Mouse (Mus musculus): ENCODE data around the gene Lrrc41.

Gene Lrrc41

GRCm38 (mm10) chr4:116074861-116075620 lies at the start of gene Lrrc41, which contains the start of gene Uqcrh:
Gene Lrrc41, plus strand, starts transcription at chr4:116075269.
Gene Uqcrh, minus strand, starts transcription at chr4:116075071.
- DNase-seq (ENCODE audit: low read depth), result peak; percentile 99

- no peak for DNase-seq (ENCODE audit: low read depth)
These were observed 42.2 kb upstream of the Lrrc41 start for GRCm38 (mm10) chr4:116032906-116033305.

GRCm38 (mm10) chr4:116033374-116033773 lies 41.7 kb upstream of the Lrrc41 start:
- no peak for DNase-seq (ENCODE audit: low read depth)

- DNase-seq (ENCODE audit: low read depth), result no peak
These were observed 34.6 kb upstream of the Lrrc41 start for GRCm38 (mm10) chr4:116040466-116040865.

GRCm38 (mm10) chr4:116042186-116042585 lies 32.9 kb upstream of the Lrrc41 start:
- DNase-seq (ENCODE audit: low read depth), result peak; percentile 57

GRCm38 (mm10) chr4:116046604-116047003 lies 28.5 kb upstream of the Lrrc41 start:
- DNase-seq (ENCODE audit: low read depth), result no peak

- DNase-seq (ENCODE audit: low read depth), result no peak
These were observed 27.4 kb upstream of the Lrrc41 start for GRCm38 (mm10) chr4:116047681-116048080.

- peak; percentile 68 for DNase-seq (ENCODE audit: low read depth)
These were observed 26.7 kb upstream of the Lrrc41 start for GRCm38 (mm10) chr4:116048130-116048920.

- no peak for DNase-seq (ENCODE audit: low read depth)
These were observed 25.9 kb upstream of the Lrrc41 start for GRCm38 (mm10) chr4:116049211-116049610.

- DNase-seq (ENCODE audit: low read depth), result peak; percentile 79
These were observed 22.4 kb upstream of the Lrrc41 start for GRCm38 (mm10) chr4:116052526-116053293.

- DNase-seq (ENCODE audit: low read depth), result peak; percentile 98
These were observed 21.6 kb upstream of the Lrrc41 start, which contains the start of gene Nsun4 for GRCm38 (mm10) chr4:116053399-116053961. Gene Nsun4, minus strand, starts transcription at chr4:116053876.

GRCm38 (mm10) chr4:116057559-116057958 lies 17.5 kb upstream of the Lrrc41 start:
- peak; percentile 20 for DNase-seq (ENCODE audit: low read depth)

- DNase-seq (ENCODE audit: low read depth), result no peak
These were observed 15.9 kb upstream of the Lrrc41 start for GRCm38 (mm10) chr4:116059012-116059726.

GRCm38 (mm10) chr4:116063855-116064254 lies 11.2 kb upstream of the Lrrc41 start:
- DNase-seq (ENCODE audit: low read depth), result peak; percentile 41

GRCm38 (mm10) chr4:116070116-116070515 lies 5.0 kb upstream of the Lrrc41 start:
- DNase-seq (ENCODE audit: low read depth), result peak; percentile 33

- DNase-seq (ENCODE audit: low read depth), result peak; percentile 74
These were observed 1.9 kb upstream of the Lrrc41 start for GRCm38 (mm10) chr4:116073146-116073545.

- DNase-seq (ENCODE audit: low read depth), result peak; percentile 80
These were observed 859 bp upstream of the Lrrc41 start for GRCm38 (mm10) chr4:116074145-116074675.

GRCm38 (mm10) chr4:116075631-116076368 lies 731 bp downstream of the Lrrc41 start:
- peak; percentile 60 for DNase-seq (ENCODE audit: low read depth)

GRCm38 (mm10) chr4:116076369-116077231 lies 1.5 kb downstream of the Lrrc41 start:
- DNase-seq (ENCODE audit: low read depth), result peak; percentile 67

Measured in 416B (cell line).